Mouse (Mus musculus) heart, adult 2 months (tissue): ENCODE data around the gene Gm49027.

Experiments
- CTCF ChIP-seq: fragments of 200-600 bp; IDR thresholded peaks from 2 replicates; pipeline ENCODE4 v1.8.1; 2022; ENCODE audit warnings: antibody characterized with exemption, mild to moderate bottlenecking, moderate library complexity
- EP300 ChIP-seq: fragments of 200-500 bp; IDR thresholded peaks from 2 replicates; pipeline ENCODE4 v1.6.1; 2011; ENCODE audit warnings: low read depth, low read length, control low read depth; ENCODE audit not compliant: insufficient read depth

- TF ChIP-seq EP300 (no peak), CTCF (no peak)
These were observed 16.4 kb downstream of the Gm49027 start for GRCm38 (mm10) chr5:123508921-123509320.
